Mouse (Mus musculus): ENCODE data around the gene Clpp. TPM values are rescaled to one million over a fixed set of nuclear protein-coding genes. Genes with fewer than 3 reads are reported as not detected.
A peak's percentile ranks its signal among the peaks of the same experiment; 100 is the strongest.

Gene Clpp
- polyA plus RNA-seq, 1 experiment from 2014 or later, result 195 TPM

DNA sequence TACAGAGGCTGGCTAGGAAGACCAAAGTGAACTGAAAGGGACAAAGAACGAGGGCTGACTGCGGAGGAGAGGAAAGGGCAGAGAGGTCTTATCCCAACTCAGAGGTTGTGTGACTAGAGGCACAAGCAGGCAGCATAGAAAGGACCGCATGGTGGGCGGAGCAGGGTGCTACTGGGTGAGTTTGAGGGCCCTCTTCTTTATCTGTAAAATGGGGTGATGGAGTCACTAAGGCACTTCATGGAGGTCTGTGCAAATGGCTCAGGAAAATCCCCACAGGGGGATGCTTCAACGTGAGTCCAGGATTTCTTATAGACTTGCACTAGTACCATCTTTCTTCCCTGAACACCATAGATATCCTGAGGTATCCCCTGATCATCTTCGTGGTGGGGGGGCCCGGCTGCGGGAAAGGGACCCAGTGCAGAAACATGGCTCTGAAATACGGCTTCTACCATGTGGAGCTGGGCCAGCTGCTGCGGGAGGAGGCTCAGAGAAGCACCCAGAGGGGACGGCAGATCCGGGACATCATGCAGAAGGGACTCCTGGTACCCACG lies 22.2 kb downstream of the Clpp start:
- Histone ChIP-seq H3K4me3 (ENCODE audit: low read depth, low read length) (peak overlapping the region; percentile 51), H3K9ac (replicated peaks; ENCODE audit: low read depth, low read length) (peak overlapping the region; percentile 73; the same call in 1 of the 2 replicates), H3K9me3 (ENCODE audit: control insufficient read depth, low read length) (no peaks in the 10 kb centered on the region), H3K27ac (ENCODE audit: low read depth, low read length) (peak overlapping the region; percentile 96; the same call in 1 of the 2 replicates), H3K4me2 (ENCODE audit: low read depth, low read length) (peak overlapping the region; percentile 61), H3K36me3 (ENCODE audit: control insufficient read depth, insufficient read depth, low read length) (0 out of 2 replicates have a peak, but pooled peaks cover 2% of the 10 kb centered on the region), H3K4me1 (ENCODE audit: control insufficient read depth, insufficient read depth, low read length) (peaks cover 11% of the 10 kb centered on the region; the same call in 1 of the 2 replicates), H3K27me3 (ENCODE audit: control insufficient read depth, insufficient read depth, low read length) (no peaks in the 10 kb centered on the region)
- WGBS, result 79% methylated on average over 13 of the region's 13 CpGs
- no peak for ATAC-seq (ENCODE audit: low read depth)

DNA sequence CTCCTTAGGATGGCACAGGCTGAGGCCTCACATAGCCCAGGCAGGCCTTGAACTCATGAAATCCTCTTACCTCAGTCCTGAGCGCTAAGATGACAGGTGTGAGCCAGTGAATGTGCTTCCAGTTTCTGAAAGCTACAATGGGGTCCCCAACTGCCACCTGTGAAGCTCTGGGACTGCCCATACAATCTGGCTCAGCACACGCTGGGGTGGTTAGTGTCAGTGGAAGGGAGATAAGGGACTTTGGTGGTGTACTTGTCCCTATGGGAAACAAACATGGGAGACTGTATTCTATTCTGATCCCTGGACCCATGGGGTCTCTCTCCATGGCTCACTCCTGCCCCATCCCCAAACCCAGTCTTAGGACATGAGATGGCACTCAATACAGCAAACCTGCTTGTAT lies 29.6 kb downstream of the Clpp start:
- Histone ChIP-seq H3K27me3 (ENCODE audit: control insufficient read depth, insufficient read depth, low read length) (no peaks in the 10 kb centered on the region), H3K4me1 (ENCODE audit: control insufficient read depth, insufficient read depth, low read length) (no peaks in the 10 kb centered on the region), H3K9ac (replicated peaks; ENCODE audit: low read depth, low read length) (no peak overlapping the region), H3K9me3 (ENCODE audit: control insufficient read depth, low read length) (no peaks in the 10 kb centered on the region), H3K27ac (ENCODE audit: low read depth, low read length) (no peak overlapping the region), H3K4me3 (ENCODE audit: low read depth, low read length) (no peak overlapping the region), H3K36me3 (ENCODE audit: control insufficient read depth, insufficient read depth, low read length) (peaks cover 33% of the 10 kb centered on the region), H3K4me2 (ENCODE audit: low read depth, low read length) (no peak overlapping the region)
- ATAC-seq (ENCODE audit: low read depth), result no peak
- WGBS, result 82% methylated on average over 2 of the region's 2 CpGs

DNA sequence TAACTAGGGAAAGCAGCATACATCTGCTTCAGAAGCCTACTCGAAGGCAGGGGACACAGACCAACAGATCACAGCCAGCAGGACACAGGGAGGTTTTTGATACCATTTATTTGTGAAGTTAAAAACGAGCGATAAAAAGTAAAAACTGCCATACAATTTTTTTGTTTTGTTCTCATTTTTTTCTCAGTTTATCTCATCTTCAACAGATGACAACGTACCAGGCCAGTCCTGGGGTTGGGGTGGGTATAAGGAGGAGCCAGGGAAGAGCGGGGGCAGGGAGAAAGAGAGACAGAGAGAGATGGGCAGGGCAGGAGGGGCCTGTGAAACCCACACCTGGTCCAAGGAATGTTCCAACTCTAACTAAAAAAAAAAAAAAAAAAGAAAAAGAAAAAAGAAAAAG lies 30.9 kb downstream of the Clpp start:
- H3K27ac ChIP-seq (ENCODE audit: low read depth, low read length), result no peak overlapping the region
- H3K4me1 ChIP-seq (ENCODE audit: control insufficient read depth, insufficient read depth, low read length), result no peaks in the 10 kb centered on the region
- ATAC-seq (ENCODE audit: low read depth), result no peak
- no peak overlapping the region for H3K9ac ChIP-seq (replicated peaks; ENCODE audit: low read depth, low read length)
- peaks cover 46% of the 10 kb centered on the region for H3K36me3 ChIP-seq (ENCODE audit: control insufficient read depth, insufficient read depth, low read length)
- no peak overlapping the region for H3K4me2 ChIP-seq (ENCODE audit: low read depth, low read length)
- H3K9me3 ChIP-seq (ENCODE audit: control insufficient read depth, low read length), result no peaks in the 10 kb centered on the region
- H3K27me3 ChIP-seq (ENCODE audit: control insufficient read depth, insufficient read depth, low read length), result no peaks in the 10 kb centered on the region
- 96% methylated on average over 5 of the region's 5 CpGs for WGBS
- H3K4me3 ChIP-seq (ENCODE audit: low read depth, low read length), result no peak overlapping the region

DNA sequence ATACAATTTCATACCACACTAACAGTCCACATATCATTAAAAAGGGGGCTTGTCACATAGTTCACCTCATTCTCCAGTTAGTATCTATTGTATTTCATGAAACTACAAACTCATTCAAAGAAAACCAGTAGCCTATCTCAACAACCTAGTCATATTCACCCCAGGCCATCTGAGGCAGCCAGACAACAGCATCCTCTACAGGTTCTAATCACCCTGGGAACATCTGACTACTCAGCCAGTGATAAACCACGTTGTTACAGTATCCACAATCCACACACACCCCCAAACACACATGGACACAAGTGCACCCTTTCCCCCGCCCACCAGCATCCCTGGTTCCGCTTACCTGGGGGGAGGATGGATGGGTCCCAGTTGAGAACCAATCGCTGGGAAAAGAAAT lies 37.4 kb downstream of the Clpp start:
- Histone ChIP-seq H3K9me3 (ENCODE audit: control insufficient read depth, low read length) (no peaks in the 10 kb centered on the region), H3K36me3 (ENCODE audit: control insufficient read depth, insufficient read depth, low read length) (peaks cover 51% of the 10 kb centered on the region), H3K27ac (ENCODE audit: low read depth, low read length) (no peak overlapping the region), H3K4me3 (ENCODE audit: low read depth, low read length) (no peak overlapping the region), H3K4me1 (ENCODE audit: control insufficient read depth, insufficient read depth, low read length) (peaks cover 12% of the 10 kb centered on the region), H3K9ac (replicated peaks; ENCODE audit: low read depth, low read length) (no peak overlapping the region), H3K4me2 (ENCODE audit: low read depth, low read length) (no peak overlapping the region), H3K27me3 (ENCODE audit: control insufficient read depth, insufficient read depth, low read length) (no peaks in the 10 kb centered on the region; the same call in 1 of the 2 replicates)
- ATAC-seq (ENCODE audit: low read depth), result no peak
- WGBS, result 92% methylated on average over 4 of the region's 4 CpGs

DNA sequence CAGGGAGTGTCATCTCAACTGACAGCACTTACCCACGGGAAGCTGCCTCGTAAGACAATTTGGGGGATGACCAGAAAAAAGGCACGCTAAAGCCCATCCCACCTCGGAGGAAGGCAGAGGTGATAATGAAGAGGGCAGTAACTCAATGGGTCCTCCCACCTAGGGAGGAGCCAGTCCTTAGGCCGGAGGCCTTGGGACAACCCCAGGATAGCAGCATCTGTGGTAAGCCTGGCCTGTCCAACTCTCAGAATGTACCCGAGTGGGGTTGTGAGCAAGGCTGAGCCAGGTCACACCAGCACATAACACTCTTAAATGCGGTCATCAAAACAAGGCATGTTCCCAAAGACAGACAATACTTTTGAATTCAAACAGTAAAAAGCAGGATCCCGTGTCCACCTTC lies 39.6 kb downstream of the Clpp start:
- WGBS, result 37% methylated on average over 8 of the region's 8 CpGs
- peak overlapping the region; percentile 99 for H3K4me2 ChIP-seq (ENCODE audit: low read depth, low read length)

DNA sequence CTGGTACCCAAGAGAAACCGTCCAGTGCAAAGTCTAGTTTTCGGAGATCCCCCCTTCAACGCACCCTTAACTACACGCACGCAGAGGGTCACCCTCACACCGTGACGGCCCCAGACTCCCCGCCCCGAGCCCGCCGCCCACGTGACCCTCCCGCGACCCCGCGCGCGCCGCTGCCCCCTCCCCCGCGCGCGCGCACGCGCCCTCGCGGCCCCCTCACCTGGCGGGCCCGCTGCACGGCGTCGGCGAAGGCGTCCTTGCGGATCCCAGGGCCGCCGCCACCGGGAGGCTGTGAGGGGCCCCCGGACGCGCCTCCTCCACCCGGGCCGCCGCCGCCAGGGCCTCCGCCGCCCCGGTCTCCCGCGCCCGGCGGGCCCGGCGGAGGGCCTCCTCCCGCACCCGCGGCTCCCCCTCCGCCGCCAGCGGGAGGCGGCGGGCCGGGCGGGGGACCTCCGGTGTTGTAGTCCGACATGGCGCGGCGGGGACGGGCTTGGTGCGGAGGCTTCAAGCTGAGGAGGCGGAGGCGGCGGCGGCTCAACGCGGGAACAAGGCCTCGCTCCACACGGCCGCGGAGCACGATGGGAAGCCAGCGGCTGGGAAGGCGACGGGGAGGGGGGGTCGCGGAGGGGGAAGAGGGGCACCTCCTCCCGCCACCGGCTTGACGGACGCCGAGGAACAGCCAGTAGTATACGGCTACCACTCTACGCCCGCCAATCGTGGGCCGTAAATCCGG lies 41.0 kb downstream of the Clpp start, which contains the start of gene Khsrp:
Khsrp (minus strand) TSS at position 592 of the 730 bp plus-strand sequence.
- Histone ChIP-seq H3K9me3 (ENCODE audit: control insufficient read depth, low read length) (no peaks in the 10 kb centered on the region), H3K27ac (ENCODE audit: low read depth, low read length) (peak within 1 kb of the TSS; percentile 94), H3K36me3 (ENCODE audit: control insufficient read depth, insufficient read depth, low read length) (peaks cover 16% of the 10 kb centered on the region), H3K4me1 (ENCODE audit: control insufficient read depth, insufficient read depth, low read length) (peaks cover 12% of the 10 kb centered on the region), H3K9ac (replicated peaks; ENCODE audit: low read depth, low read length) (peak within 1 kb of the TSS; percentile 99), H3K4me3 (ENCODE audit: low read depth, low read length) (peak within 1 kb of the TSS; percentile 91), H3K4me2 (ENCODE audit: low read depth, low read length) (peak within 1 kb of the TSS; percentile 99), H3K27me3 (ENCODE audit: control insufficient read depth, insufficient read depth, low read length) (no peaks in the 10 kb centered on the region; the same call in 1 of the 2 replicates)
- ATAC-seq (ENCODE audit: low read depth), result no peak
- WGBS, result under 1% methylated on average over 48 of the region's 99 CpGs

More for the DNA sequence above, 39.6 kb downstream of the Clpp start:
- Histone ChIP-seq H3K4me1 (ENCODE audit: control insufficient read depth, insufficient read depth, low read length) (peaks cover 12% of the 10 kb centered on the region), H3K27me3 (ENCODE audit: control insufficient read depth, insufficient read depth, low read length) (no peaks in the 10 kb centered on the region; the same call in 1 of the 2 replicates), H3K36me3 (ENCODE audit: control insufficient read depth, insufficient read depth, low read length) (peaks cover 30% of the 10 kb centered on the region), H3K27ac (ENCODE audit: low read depth, low read length) (no peak overlapping the region), H3K9me3 (ENCODE audit: control insufficient read depth, low read length) (no peaks in the 10 kb centered on the region), H3K4me3 (ENCODE audit: low read depth, low read length) (peak overlapping the region; percentile 91), H3K9ac (replicated peaks; ENCODE audit: low read depth, low read length) (peak overlapping the region; percentile 99)
- no peak for ATAC-seq (ENCODE audit: low read depth)

DNA sequence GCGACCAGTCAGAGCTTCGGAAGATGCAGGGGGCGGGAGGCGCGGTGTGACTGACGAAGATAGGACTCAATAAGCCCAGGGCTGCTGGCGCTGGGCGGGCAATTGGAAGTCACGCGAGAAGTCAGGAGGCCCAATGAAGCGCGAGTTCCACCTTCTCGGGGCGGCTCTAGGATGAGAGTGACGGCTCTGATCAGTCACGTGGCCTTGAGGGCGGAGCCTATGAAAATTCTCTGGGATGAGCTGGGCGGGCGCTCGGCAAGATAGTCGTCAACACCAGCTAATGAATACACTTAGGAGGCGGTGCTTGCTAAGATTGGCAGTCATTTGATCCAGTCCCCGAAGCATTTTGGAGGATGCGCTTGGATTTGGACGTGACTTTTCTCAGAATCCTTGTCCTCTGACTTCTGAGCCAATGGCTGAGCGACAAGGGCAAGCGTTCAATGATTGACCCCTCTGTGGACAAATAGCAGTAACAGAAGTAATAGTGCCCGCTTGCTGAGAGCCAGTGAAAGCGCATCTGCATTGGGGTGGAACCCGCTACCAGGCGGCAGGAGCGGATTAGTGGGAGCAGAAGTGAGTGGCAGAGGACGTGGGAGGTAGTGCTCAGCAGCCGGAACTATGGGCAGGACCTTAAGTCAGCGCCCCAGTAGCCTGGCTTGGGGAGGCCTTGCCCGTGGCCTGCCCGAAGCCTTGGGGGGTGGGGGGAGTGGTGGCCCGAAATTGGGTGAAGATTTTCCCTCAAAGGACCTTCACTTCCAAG lies 41.7 kb downstream of the Clpp start:
- peaks cover 12% of the 10 kb centered on the region for H3K4me1 ChIP-seq (ENCODE audit: control insufficient read depth, insufficient read depth, low read length)
- H3K27me3 ChIP-seq (ENCODE audit: control insufficient read depth, insufficient read depth, low read length), result no peaks in the 10 kb centered on the region; the same call in 1 of the 2 replicates
- no peaks in the 10 kb centered on the region for H3K9me3 ChIP-seq (ENCODE audit: control insufficient read depth, low read length)
- H3K4me3 ChIP-seq (ENCODE audit: low read depth, low read length), result peak overlapping the region; percentile 91
- peaks cover 9% of the 10 kb centered on the region for H3K36me3 ChIP-seq (ENCODE audit: control insufficient read depth, insufficient read depth, low read length)
- WGBS, result under 1% methylated on average over 36 of the region's 38 CpGs
- H3K27ac ChIP-seq (ENCODE audit: low read depth, low read length), result peak overlapping the region; percentile 71
- peak overlapping the region; percentile 99 for H3K4me2 ChIP-seq (ENCODE audit: low read depth, low read length)
- peak overlapping the region; percentile 99 for H3K9ac ChIP-seq (replicated peaks; ENCODE audit: low read depth, low read length)
- peak; percentile 98 for ATAC-seq (ENCODE audit: low read depth)

DNA sequence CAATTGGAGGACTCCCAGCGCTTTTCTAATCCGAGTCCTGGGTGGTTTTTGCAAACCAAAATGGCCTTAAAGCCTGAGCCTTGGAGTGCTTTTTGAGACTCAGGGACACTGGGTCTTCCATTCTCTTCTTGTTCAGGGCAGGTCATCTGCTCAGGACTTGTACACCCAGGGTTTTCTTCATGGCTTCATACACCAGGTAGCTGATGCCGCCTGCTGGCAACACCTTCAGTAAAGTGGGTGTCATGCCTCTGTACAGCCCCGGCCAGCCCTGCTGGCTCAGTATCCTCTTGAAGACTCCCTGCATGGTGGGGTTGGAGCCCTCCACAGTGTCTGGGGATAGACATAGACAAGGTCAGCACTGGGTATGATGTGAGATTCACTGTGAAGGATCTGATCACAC lies 42.7 kb downstream of the Clpp start:
- Histone ChIP-seq H3K27ac (ENCODE audit: low read depth, low read length) (no peak overlapping the region), H3K9me3 (ENCODE audit: control insufficient read depth, low read length) (no peaks in the 10 kb centered on the region), H3K9ac (replicated peaks; ENCODE audit: low read depth, low read length) (no peak overlapping the region), H3K36me3 (ENCODE audit: control insufficient read depth, insufficient read depth, low read length) (no peaks in the 10 kb centered on the region; the same call in 1 of the 2 replicates), H3K4me2 (ENCODE audit: low read depth, low read length) (no peak overlapping the region), H3K4me1 (ENCODE audit: control insufficient read depth, insufficient read depth, low read length) (peaks cover 12% of the 10 kb centered on the region), H3K4me3 (ENCODE audit: low read depth, low read length) (no peak overlapping the region), H3K27me3 (ENCODE audit: control insufficient read depth, insufficient read depth, low read length) (no peaks in the 10 kb centered on the region; the same call in 1 of the 2 replicates)
- WGBS, result 86% methylated on average over 4 of the region's 4 CpGs
- ATAC-seq (ENCODE audit: low read depth), result no peak

Measured in neural tube, embryonic 14.5 days (tissue).